Mouse (Mus musculus) Patski (cell line): ENCODE data around the gene Masp2. TPM values are rescaled to one million over a fixed set of nuclear protein-coding genes. Genes with fewer than 3 reads are reported as not detected.
A peak's percentile ranks its signal among the peaks of the same experiment; 100 is the strongest.

ENCODE experiments used
- ATAC-seq: fragments of 100-300 bp; one replicate; pipeline ENCODE4 v1.8.0; 2021
- CTCF ChIA-PET: fragments of 350-600 bp; sonication (Branson Sonifier 250); formaldehyde crosslinking; loops from one replicate; lab custom pipeline; 2022; ENCODE audit warnings: inconsistent platforms; lab: Charles Lee
- POLR2A ChIA-PET: fragments of 350-600 bp; sonication (Branson Sonifier 250); formaldehyde crosslinking; loops from one replicate; lab custom pipeline; 2022; ENCODE audit warnings: antibody characterized with exemption, inconsistent platforms; lab: Charles Lee
- DNase-seq: peaks from one replicate; pipeline ENCODE4 v3.0.0-alpha.2; 2011; ENCODE audit warnings: low read depth, low spot score
- H3K27me3 ChIP-seq: fragments of 371-371 bp; one replicate; pipeline ENCODE4 v1.5.1; 2021
- CTCF ChIP-seq: fragments of 100-300 bp; IDR thresholded peaks from one replicate; pipeline ENCODE4 v1.5.1; 2021
- in situ Hi-C: fragments of 300-500 bp; cut with MboI; formaldehyde crosslinking; loops from 3 replicates; pipeline ENCODE4 v1.11.1; 2018; ENCODE audit warnings: low pct_unique_long_range_greater_than_20kb, mixed read lengths
- polyA plus RNA-seq: library from polyadenylated mRNA; unstranded; gene quantifications from one replicate; pipeline ENCODE4 v1.2.3, GENCODE M21; 2021

The Masp2 gene
- polyA plus RNA-seq, 1 experiment from 2014 or later = 0.10 TPM

- TF ChIP-seq CTCF = no peak
- ChIA-PET POLR2A (interaction anchor here (0.6 kb wide), 1 partner anchor 430 kb away, joined by 6 read pairs; no protein-coding TSS in a partner anchor), CTCF (no interaction called here)
- DNase-seq (no peak), ATAC-seq (no peak)
- H3K27me3 ChIP-seq = no peaks in the 10 kb centered on the region
- in situ Hi-C loops = loop anchor here (5.0 kb wide), 1 partner anchor 428 kb away; no protein-coding TSS in a partner anchor
Observed at GRCm38 (mm10) chr4:148600316-148600715, 2.0 kb upstream of the Masp2 start.

GRCm38 (mm10) chr4:148601871-148602270 is 483 bp upstream of the Masp2 start:
- in situ Hi-C loops = loop anchor here (5.0 kb wide), 1 partner anchor 430 kb away; no protein-coding TSS in a partner anchor
- H3K27me3 ChIP-seq = no peaks in the 10 kb centered on the region
- TF ChIP-seq CTCF = no peak
- DNase-seq (no peak), ATAC-seq (no peak)
- POLR2A ChIA-PET = no interaction called here
- CTCF ChIA-PET = no interaction called here

DNA sequence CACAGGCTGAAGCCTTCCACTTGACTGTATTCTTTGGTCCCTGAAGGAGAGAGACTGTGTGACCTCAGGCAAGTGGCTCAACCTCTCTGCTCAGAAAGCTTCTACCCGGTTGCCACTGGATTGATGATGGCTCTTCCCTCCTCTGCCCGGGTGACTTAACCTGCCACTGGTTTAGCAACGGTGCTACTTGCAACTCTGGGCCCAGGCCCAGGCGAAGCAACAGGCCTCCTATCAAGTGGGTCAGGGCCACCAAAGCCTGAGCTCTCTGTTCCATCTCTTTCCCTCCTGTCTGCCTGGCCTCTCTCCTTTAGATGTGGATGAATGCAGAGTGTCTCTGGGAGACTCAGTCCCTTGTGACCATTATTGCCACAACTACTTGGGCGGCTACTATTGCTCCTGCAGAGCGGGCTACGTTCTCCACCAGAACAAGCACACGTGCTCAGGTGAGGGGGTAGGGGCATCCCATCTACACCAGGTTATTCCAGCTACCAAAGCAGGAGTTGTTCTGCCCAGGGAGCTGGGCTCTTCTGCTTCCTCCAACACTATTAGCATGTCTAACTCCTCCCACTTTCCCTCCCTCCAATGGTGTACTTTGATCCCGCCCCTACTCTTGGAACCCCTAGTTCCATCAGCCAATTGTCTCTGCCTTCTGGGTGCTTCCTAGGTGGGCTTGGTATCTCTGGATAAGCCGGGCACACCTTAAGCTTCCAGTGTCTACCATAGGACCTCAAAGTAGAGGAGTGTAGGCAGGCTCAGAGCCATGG is 1.2 kb downstream of the Masp2 start:
- in situ Hi-C loops = loop anchor here (5.0 kb wide), 1 partner anchor 431 kb away; no protein-coding TSS in a partner anchor
- TF ChIP-seq CTCF = no peak

DNA sequence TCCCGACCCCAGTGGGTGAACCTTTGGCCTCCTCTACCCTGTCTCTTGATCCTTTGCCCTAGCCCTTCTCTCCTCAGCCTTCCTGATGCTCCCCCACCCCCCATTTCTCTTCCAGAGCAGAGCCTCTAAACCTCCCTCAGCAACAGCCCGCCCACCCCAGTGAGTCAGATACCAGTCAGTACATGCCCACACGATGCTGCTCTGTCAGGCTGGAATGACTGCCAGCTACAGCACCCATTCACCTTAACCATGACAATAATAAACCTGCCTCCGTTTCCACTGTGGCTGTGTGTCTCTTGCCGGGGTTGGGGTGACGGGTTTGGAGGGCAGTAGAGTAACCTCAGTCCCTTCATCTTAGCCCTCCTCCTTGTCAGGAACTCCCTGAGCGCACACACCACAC is 1.8 kb downstream of the Masp2 start:
- ChIA-PET CTCF (interaction anchor here (1.1 to 2.1 kb wide), 2 partner anchors 11 to 13 kb away, joined by 4 to 6 read pairs; partner anchors contain the start of gene Srm), POLR2A (no interaction called here)
- no peak for ATAC-seq
- no peak for TF ChIP-seq CTCF
- in situ Hi-C loops = loop anchor here (5.0 kb wide), 1 partner anchor 432 kb away; no protein-coding TSS in a partner anchor
- DNase-seq = no peak
- no peaks in the 10 kb centered on the region for H3K27me3 ChIP-seq

More for the DNA sequence above, 1.2 kb downstream of the Masp2 start:
- CTCF ChIA-PET = interaction anchor here (2.1 kb wide), 1 partner anchor 11 kb away, joined by 6 read pairs; no protein-coding TSS in a partner anchor
- POLR2A ChIA-PET = no interaction called here
- DNase-seq (no peak), ATAC-seq (no peak)
- no peaks in the 10 kb centered on the region for H3K27me3 ChIP-seq

DNA sequence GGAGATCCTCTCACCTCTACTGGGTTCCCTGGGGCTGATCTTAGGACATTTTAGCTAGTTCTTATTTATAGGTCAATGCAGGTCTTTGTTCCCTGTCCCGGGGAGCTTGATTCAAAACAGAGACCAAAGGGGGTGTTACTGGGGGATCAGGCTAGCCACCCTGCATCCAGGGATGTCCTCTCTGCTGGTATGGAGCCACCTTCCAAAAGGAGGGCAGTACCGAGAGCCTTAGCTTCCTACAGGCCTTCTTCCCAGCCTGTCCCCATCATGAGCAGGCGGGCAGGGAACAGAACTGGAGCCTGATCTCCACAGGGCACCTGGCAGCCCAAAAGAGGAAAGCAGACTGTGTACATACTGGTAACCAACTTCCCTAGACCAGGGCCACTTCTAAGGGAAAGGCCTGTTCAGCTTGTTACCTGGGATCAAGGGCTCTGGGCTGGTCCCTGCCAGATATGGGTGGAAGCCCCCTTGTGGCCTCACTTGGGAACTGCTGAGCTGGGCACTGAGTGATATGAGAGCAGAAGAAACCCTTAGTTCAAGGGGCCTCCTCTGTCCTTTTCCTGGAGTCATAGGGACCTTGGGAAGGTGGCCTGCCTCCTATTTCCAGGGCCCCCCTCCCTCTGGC is 2.3 kb downstream of the Masp2 start:
- DNase-seq (no peak), ATAC-seq (no peak)

GRCm38 (mm10) chr4:148607758-148608157 is 5.4 kb downstream of the Masp2 start:
- POLR2A ChIA-PET = no interaction called here
- ATAC-seq (no peak), DNase-seq (no peak)
- H3K27me3 ChIP-seq = no peaks in the 10 kb centered on the region
- TF ChIP-seq CTCF = peak; percentile 82
- CTCF ChIA-PET = interaction anchor here (0.7 to 1.9 kb wide), 7 partner anchors 12 to 438 kb away, joined by 3 to 4 read pairs (median 3); partner anchors contain the start of genes Srm and Tardbp
- in situ Hi-C loops = no loop called here

More for the DNA sequence above, 2.3 kb downstream of the Masp2 start:
- H3K27me3 ChIP-seq = no peaks in the 10 kb centered on the region
- TF ChIP-seq CTCF = peak; percentile 76
- ChIA-PET CTCF (interaction anchor here (1.1 to 2.1 kb wide), 2 partner anchors 12 to 14 kb away, joined by 4 to 6 read pairs; partner anchors contain the start of gene Srm), POLR2A (no interaction called here)
- in situ Hi-C loops = loop anchor here (5.0 kb wide), 1 partner anchor 432 kb away; no protein-coding TSS in a partner anchor

DNA sequence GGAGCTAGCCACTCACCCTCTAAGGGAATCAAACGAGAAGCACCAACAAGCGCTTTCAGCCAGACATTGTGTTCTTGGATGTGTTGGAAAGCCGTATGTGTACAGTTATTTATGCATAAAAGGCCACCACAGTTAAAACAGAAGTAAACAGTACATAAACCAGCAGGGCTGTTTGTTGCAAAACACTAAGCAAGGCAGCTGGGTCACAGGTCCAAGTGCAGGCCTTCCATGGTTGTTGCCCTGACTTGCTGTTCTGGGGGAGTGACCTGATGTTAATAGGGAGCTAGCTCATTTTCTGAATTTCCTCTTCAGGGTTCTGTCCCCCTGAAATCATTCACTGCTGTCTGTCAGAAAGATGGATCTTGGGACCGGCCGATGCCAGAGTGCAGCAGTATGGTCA is 7.5 kb downstream of the Masp2 start:
- no peak for DNase-seq
- CTCF ChIA-PET = interaction anchor here (1.9 kb wide), 1 partner anchor 19 kb away, joined by 4 read pairs; the partner anchor contains the start of gene Srm
- POLR2A ChIA-PET = no interaction called here
- in situ Hi-C loops = no loop called here
- ATAC-seq = no peak
- no peak for TF ChIP-seq CTCF
- H3K27me3 ChIP-seq = no peaks in the 10 kb centered on the region

DNA sequence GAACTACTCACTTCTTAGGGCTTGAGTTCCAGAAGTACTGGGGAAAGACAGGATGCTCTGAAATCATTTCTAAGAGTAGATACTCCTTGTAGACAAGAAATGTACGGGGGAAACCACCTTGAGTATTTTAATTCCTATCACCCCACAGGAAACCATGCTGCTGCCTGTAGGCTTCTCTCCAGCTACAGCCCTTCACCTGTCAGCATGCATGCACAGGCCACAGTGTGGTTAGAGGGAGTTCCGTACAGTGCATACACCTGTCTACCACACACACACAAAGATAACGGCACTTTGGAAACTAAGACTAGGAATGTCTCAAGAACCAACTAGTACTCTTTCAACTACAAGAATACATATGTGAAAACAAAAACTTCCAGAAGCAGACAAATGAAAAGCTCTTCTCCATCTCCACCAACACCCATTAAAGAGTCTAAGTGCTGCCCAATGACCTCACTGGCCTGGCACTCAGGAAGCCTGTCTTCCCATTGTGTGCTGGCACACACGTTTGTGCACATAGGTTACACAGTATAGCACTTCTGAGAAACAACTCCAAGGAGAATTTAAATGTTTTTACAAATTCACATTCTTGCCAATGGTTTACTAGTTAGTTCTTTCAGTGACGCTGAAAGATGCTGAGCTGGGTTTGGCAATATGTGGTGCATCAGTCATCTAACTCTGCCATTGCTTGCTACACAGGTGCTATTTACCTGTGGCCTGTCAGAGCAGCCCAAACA is 8.4 kb downstream of the Masp2 start:
- POLR2A ChIA-PET = no interaction called here
- TF ChIP-seq CTCF = no peak
- no peaks in the 10 kb centered on the region for H3K27me3 ChIP-seq
- DNase-seq = no peak
- ATAC-seq = no peak
- CTCF ChIA-PET = interaction anchor here (1.3 kb wide), 1 partner anchor 19 kb away, joined by 3 read pairs; the partner anchor contains the start of gene Srm
- in situ Hi-C loops = no loop called here

DNA sequence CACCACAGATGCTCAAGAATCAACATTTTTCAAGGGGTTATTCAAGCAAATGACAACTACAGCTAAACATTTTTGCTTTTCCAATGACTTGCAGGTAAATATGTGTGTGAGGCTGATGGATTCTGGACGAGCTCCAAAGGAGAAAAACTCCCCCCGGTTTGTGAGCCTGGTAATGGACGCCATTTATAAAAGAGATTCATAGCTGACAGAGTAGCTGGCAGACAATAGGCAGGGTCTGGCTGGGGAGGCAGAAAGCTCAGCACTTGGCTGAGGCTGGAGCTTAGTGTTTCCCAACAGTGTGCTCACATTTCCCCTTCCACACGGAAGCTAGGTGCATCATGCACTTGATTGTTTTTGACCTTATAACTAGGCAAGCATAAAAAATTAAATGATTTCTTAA is 10.2 kb downstream of the Masp2 start:
- in situ Hi-C loops = no loop called here
- DNase-seq (no peak), ATAC-seq (no peak)
- ChIA-PET POLR2A (no interaction called here), CTCF (no interaction called here)
- no peaks in the 10 kb centered on the region for H3K27me3 ChIP-seq
- TF ChIP-seq CTCF = no peak

DNA sequence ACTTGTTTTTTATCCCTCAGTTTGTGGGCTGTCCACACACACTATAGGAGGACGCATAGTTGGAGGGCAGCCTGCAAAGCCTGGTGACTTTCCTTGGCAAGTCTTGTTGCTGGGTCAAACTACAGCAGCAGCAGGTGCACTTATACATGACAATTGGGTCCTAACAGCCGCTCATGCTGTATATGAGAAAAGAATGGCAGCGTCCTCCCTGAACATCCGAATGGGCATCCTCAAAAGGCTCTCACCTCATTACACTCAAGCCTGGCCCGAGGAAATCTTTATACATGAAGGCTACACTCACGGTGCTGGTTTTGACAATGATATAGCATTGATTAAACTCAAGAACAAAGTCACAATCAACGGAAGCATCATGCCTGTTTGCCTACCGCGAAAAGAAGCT is 11.4 kb downstream of the Masp2 start:
- no peaks in the 10 kb centered on the region for H3K27me3 ChIP-seq
- no peak for TF ChIP-seq CTCF
- no peak for DNase-seq
- ChIA-PET POLR2A (no interaction called here), CTCF (no interaction called here)
- ATAC-seq = no peak
- in situ Hi-C loops = no loop called here
